In genomic region chr14:74643296-74643695, GRCm38 (mm10) we compare ENCODE assay signal across 8 mouse cellular contexts. TPM values are rescaled to one million over a fixed set of nuclear protein-coding genes. Genes with fewer than 3 reads are reported as not detected.
A peak's percentile ranks its signal among the peaks of the same experiment; 100 is the strongest.
DNase-seq lines count a peak whose midpoint lies in the region; ATAC-seq and TF ChIP-seq lines count a peak whose summit lies in the region.

No protein-coding gene starts in this region.

- no peaks in the 10 kb centered on the region for H3K9me3 ChIP-seq in CH12.LX (replicated peaks; ENCODE audit: low read length)
- no peaks in the 10 kb centered on the region for H3K9me3 ChIP-seq in forebrain, embryonic 12.5 days
- no peaks in the 10 kb centered on the region for H3K9me3 ChIP-seq in heart, postnatal 0 days (replicated peaks; ENCODE audit: control insufficient read depth, low read length)
- H3K9me3 ChIP-seq in liver, embryonic 14.5 days (ENCODE audit: control insufficient read depth, low read length), result no peaks in the 10 kb centered on the region
- no peaks in the 10 kb centered on the region for H3K9me3 ChIP-seq in stomach, embryonic 16.5 days (replicated peaks; ENCODE audit: control insufficient read depth, low read length)

- peak overlapping the region in 2 of 3 experiments; percentile 14 to 42 for H3K4me3 ChIP-seq in CH12.LX (replicated peaks in 1 of 3; ENCODE audit: low read depth in 2 of 3, low read length in 2 of 3, poor library complexity in 1 of 3)
- 0 out of 2 replicates have a peak overlapping the region, but pooled peaks have one; percentile 2 for H3K4me3 ChIP-seq in forebrain, embryonic 12.5 days (replicated peaks)
- H3K4me3 ChIP-seq in heart, postnatal 0 days (ENCODE audit: low read depth, low read length), result peak overlapping the region; percentile 51
- peak overlapping the region; percentile 12 to 40 for H3K4me3 ChIP-seq in liver, embryonic 14.5 days (ENCODE audit: insufficient read depth in 1 of 2, low read depth in 2 of 2, low read length in 2 of 2)
- peak overlapping the region; percentile 9; the same call in 1 of the 2 replicates for H3K4me3 ChIP-seq in stomach, embryonic 16.5 days (replicated peaks; ENCODE audit: low read length)

- TF ChIP-seq POLR2A in CH12.LX (IDR thresholded peaks at IDR 0.05; ENCODE audit: low read depth, low read length), result no peak

- no peaks in the 10 kb centered on the region for H3K36me3 ChIP-seq in CH12.LX (replicated peaks in 1 of 2; ENCODE audit: control insufficient read depth in 1 of 2, insufficient read depth in 1 of 2, low read length in 1 of 2)
- H3K36me3 ChIP-seq in forebrain, embryonic 12.5 days (replicated peaks), result no peaks in the 10 kb centered on the region
- H3K36me3 ChIP-seq in heart, postnatal 0 days (replicated peaks; ENCODE audit: control insufficient read depth, insufficient read depth, low read length), result no peaks in the 10 kb centered on the region
- H3K36me3 ChIP-seq in liver, embryonic 14.5 days (replicated peaks; ENCODE audit: control insufficient read depth, insufficient read depth, low read depth), result no peaks in the 10 kb centered on the region
- no peaks in the 10 kb centered on the region for H3K36me3 ChIP-seq in stomach, embryonic 16.5 days (ENCODE audit: control insufficient read depth, insufficient read depth, low read length)

- peak; percentile 79 for TF ChIP-seq RAD21 in CH12.LX (IDR thresholded peaks at IDR 0.05; ENCODE audit: low read depth, low read length)

- ATAC-seq in forebrain, embryonic 12.5 days (ENCODE audit: low FRiP score), result peak; percentile 64
- ATAC-seq in heart, postnatal 0 days (ENCODE audit: insufficient read depth, low read depth), result peak; percentile 65
- peak; percentile 60 for ATAC-seq in liver, embryonic 14.5 days (ENCODE audit: insufficient read depth)
- no peak for ATAC-seq in stomach, embryonic 16.5 days (ENCODE audit: insufficient read depth, low FRiP score)

- peak; percentile 80 for DNase-seq in CH12.LX (ENCODE audit: extremely low read depth)
- peak; percentile 80 for DNase-seq in c-Kit-positive CD71-positive TER-119-positive erythroid progenitor cells, embryonic 14.5 days (ENCODE audit: low spot score)
- DNase-seq in heart, postnatal 0 days (ENCODE audit: low spot score), result peak; percentile 73
- peak; percentile 79 to 89 for DNase-seq in kidney, postnatal 36 days
- DNase-seq in liver, embryonic 14.5 days (ENCODE audit: low read depth in 3 of 3, low spot score in 3 of 3), result peak; percentile 45 to 71 (median 57)
- peak; percentile 86 for DNase-seq in neural tube, embryonic 10.5 days (ENCODE audit: extremely low spot score, low spot score)

- 0 out of 2 replicates have a peak overlapping the region, but pooled peaks have one; percentile 7 for H3K9ac ChIP-seq in CH12.LX (ENCODE audit: insufficient read depth, low read depth)
- no peak overlapping the region for H3K9ac ChIP-seq in forebrain, embryonic 12.5 days
- H3K9ac ChIP-seq in heart, postnatal 0 days (replicated peaks; ENCODE audit: low read depth, low read length), result no peak overlapping the region; the same call in 1 of the 2 replicates
- H3K9ac ChIP-seq in liver, embryonic 14.5 days (replicated peaks), result peak overlapping the region; percentile 31
- H3K9ac ChIP-seq in stomach, embryonic 16.5 days (ENCODE audit: low read length), result no peak overlapping the region

- TF ChIP-seq EP300 in CH12.LX (IDR thresholded peaks at IDR 0.05; ENCODE audit: low read length), result no peak
- TF ChIP-seq EP300 in heart, postnatal 0 days (IDR thresholded peaks at IDR 0.05; ENCODE audit: low read depth), result no peak
- TF ChIP-seq EP300 in liver, embryonic 14.5 days (IDR thresholded peaks at IDR 0.05; ENCODE audit: low read depth), result no peak

- dilution Hi-C loops in CH12.LX (cut with MboI; ENCODE audit: extremely low pct_ligation_motif_present, extremely low pct_unique_long_range_greater_than_20kb, low sequenced_read_pairs), result no loop called here

- in situ Hi-C loops in CH12.LX (cut with MboI; ENCODE audit: low pct_ligation_motif_present, low pct_unique_long_range_greater_than_20kb, low sequenced_read_pairs), result no loop called here

- H3K27me3 ChIP-seq in CH12.LX (replicated peaks), result no peaks in the 10 kb centered on the region
- H3K27me3 ChIP-seq in forebrain, embryonic 12.5 days, result peaks cover 28% of the 10 kb centered on the region
- H3K27me3 ChIP-seq in heart, postnatal 0 days (ENCODE audit: control insufficient read depth, insufficient read depth, low read length), result no peaks in the 10 kb centered on the region
- H3K27me3 ChIP-seq in liver, embryonic 14.5 days (ENCODE audit: control insufficient read depth, insufficient read depth, low read length), result no peaks in the 10 kb centered on the region; the same call in none of the 2 replicates
- H3K27me3 ChIP-seq in stomach, embryonic 16.5 days (ENCODE audit: control insufficient read depth, insufficient read depth, low read length), result peaks cover 4% of the 10 kb centered on the region; the same call in 1 of the 2 replicates

- WGBS in forebrain, embryonic 12.5 days, result 0% methylated on average over 4 of the region's 4 CpGs
- 0% methylated on average over 4 of the region's 4 CpGs for WGBS in heart, postnatal 0 days
- WGBS in liver, embryonic 14.5 days (ENCODE audit: insufficient replicate concordance), result under 1% methylated on average over 4 of the region's 4 CpGs
- 1% methylated on average over 4 of the region's 4 CpGs for WGBS in stomach, embryonic 16.5 days

- no peak overlapping the region for H3K27ac ChIP-seq in CH12.LX (ENCODE audit: insufficient read depth, low read depth)
- no peak overlapping the region for H3K27ac ChIP-seq in forebrain, embryonic 12.5 days
- H3K27ac ChIP-seq in heart, postnatal 0 days (ENCODE audit: low read depth), result no peak overlapping the region
- H3K27ac ChIP-seq in liver, embryonic 14.5 days, result no peak overlapping the region
- H3K27ac ChIP-seq in stomach, embryonic 16.5 days (ENCODE audit: low read length), result no peak overlapping the region

- TF ChIP-seq CTCF in CH12.LX (conservative IDR thresholded peaks at IDR 0.05 in 1 of 2, IDR thresholded peaks at IDR 0.05 in 1 of 2; ENCODE audit: low read depth in 2 of 2, low read length in 2 of 2), result peak; percentile 84 to 85
- TF ChIP-seq CTCF in heart, postnatal 0 days (IDR thresholded peaks at IDR 0.05; ENCODE audit: low read depth), result peak; percentile 92
- peak; percentile 97 for TF ChIP-seq CTCF in liver, embryonic 14.5 days (IDR thresholded peaks at IDR 0.05; ENCODE audit: low read depth)

- H3K79me2 ChIP-seq in CH12.LX (replicated peaks; ENCODE audit: control insufficient read depth, extremely low read depth, insufficient read depth, poor library complexity, severe bottlenecking), result no peaks in the 10 kb centered on the region

- peak overlapping the region; percentile 83 for H3K4me2 ChIP-seq in CH12.LX (ENCODE audit: insufficient read depth, low read depth, poor library complexity, severe bottlenecking)
- H3K4me2 ChIP-seq in forebrain, embryonic 12.5 days, result peak overlapping the region; percentile 6
- H3K4me2 ChIP-seq in heart, postnatal 0 days (ENCODE audit: low read depth, low read length), result peak overlapping the region; percentile 64
- peak overlapping the region; percentile 74 for H3K4me2 ChIP-seq in liver, embryonic 14.5 days (ENCODE audit: low read depth)
- H3K4me2 ChIP-seq in stomach, embryonic 16.5 days (ENCODE audit: low read depth, low read length), result peak overlapping the region; percentile 36

- H3K4me1 ChIP-seq in CH12.LX (ENCODE audit: control insufficient read depth in 1 of 2, insufficient read depth in 2 of 2), result peaks cover 10 to 35% of the 10 kb centered on the region in 2 experiments; a peak in 3 of 4 replicates
- H3K4me1 ChIP-seq in forebrain, embryonic 12.5 days, result peaks cover 18% of the 10 kb centered on the region
- peaks cover 19% of the 10 kb centered on the region for H3K4me1 ChIP-seq in heart, postnatal 0 days (ENCODE audit: control insufficient read depth, insufficient read depth)
- H3K4me1 ChIP-seq in liver, embryonic 14.5 days (replicated peaks; ENCODE audit: control insufficient read depth in 2 of 2, insufficient read depth in 2 of 2, low read length in 1 of 2), result peaks cover 2 to 20% of the 10 kb centered on the region in 2 experiments
- H3K4me1 ChIP-seq in stomach, embryonic 16.5 days (ENCODE audit: control insufficient read depth, insufficient read depth, low read length), result peaks cover 10% of the 10 kb centered on the region

TF ChIP-seq in CH12.LX, 34 proteins besides CTCF, POLR2A, EP300 and RAD21:
- TF ChIP-seq ELF1 (IDR thresholded peaks at IDR 0.05; ENCODE audit: low read depth, low read length) (peak; percentile 64), JUN (IDR thresholded peaks at IDR 0.05; ENCODE audit: insufficient read depth, low read depth, low read length) (no peak), JUND (conservative IDR thresholded peaks at IDR 0.05; ENCODE audit: low read depth, low read length) (no peak), ZC3H11A (IDR thresholded peaks at IDR 0.05; ENCODE audit: low read depth, low read length) (no peak), IRF4 (IDR thresholded peaks at IDR 0.05; ENCODE audit: low read depth, low read length) (0 out of 2 replicates have a peak, but pooled peaks have one; percentile 15), ZKSCAN1 (IDR thresholded peaks at IDR 0.05; ENCODE audit: borderline replicate concordance, low read depth, low read length) (no peak), ZMIZ1 (IDR thresholded peaks at IDR 0.05; ENCODE audit: low read depth, low read length) (no peak), ZNF384 (IDR thresholded peaks at IDR 0.05; ENCODE audit: low read depth, low read length) (no peak), SMC3 (IDR thresholded peaks at IDR 0.05; ENCODE audit: low read depth, low read length) (peak; percentile 67)

RNA-seq across cellular contexts. Expression of gene Htr2a, which starts 2.7 kb away (rescaled TPM):
- not detected in 2 replicates for total RNA-seq in CH12.LX (2012; rRNA removed)
- total RNA-seq in CH12.LX (2014; rRNA removed), result not detected in 2 replicates
- polyA plus RNA-seq in CH12.LX (2012; ENCODE audit: insufficient read length, low read depth), result 0.04 TPM in 1 of 2 replicates, not detected in the other
- 0.26 and 0.60 TPM in 2 replicates for polyA plus RNA-seq in forebrain, embryonic 12.5 days (2016; fragmentation: Nextera tagmentation; extraction: Ambion mirVana)
- 1.1 and 2.0 TPM in 2 replicates for total RNA-seq in heart, postnatal 0 days (2014; rRNA removed; ENCODE audit: low replicate concordance)
- polyA plus RNA-seq in heart, postnatal 0 days (2015; fragmentation: Nextera tagmentation; extraction: Ambion mirVana), result 0.37 and 0.44 TPM in 2 replicates
- polyA plus RNA-seq in liver, embryonic 14.5 days (2012; rRNA removed), result 0.16 and 0.23 TPM in 2 replicates
- polyA plus RNA-seq in liver, embryonic 14.5 days (2014; fragmentation: Nextera tagmentation; extraction: Ambion mirVana), result 0.23 and 0.29 TPM in 2 replicates
- 0.46 and 0.58 TPM in 2 replicates for polyA plus RNA-seq in stomach, embryonic 16.5 days (2015; fragmentation: Nextera tagmentation; extraction: Ambion mirVana)

Comparison
In these comparisons a context has a peak if more than half of its experiments do, and no peak if none do; other contexts are left out.
1. H3K4me2 ChIP-seq: peak in every context shown above with its lines; median percentile 83 in CH12.LX; 74 in liver, embryonic 14.5 days; 64 in heart, postnatal 0 days; 36 in stomach, embryonic 16.5 days; 6 in forebrain, embryonic 12.5 days.
2. H3K9ac ChIP-seq: peak in CH12.LX (single experiment) and liver, embryonic 14.5 days (single experiment); none in forebrain, embryonic 12.5 days (single experiment), heart, postnatal 0 days (single experiment) and stomach, embryonic 16.5 days (single experiment).
3. Peak in every context shown above with its lines, with median percentiles within 50 percentile points of each other: DNase-seq, H3K4me3 ChIP-seq and CTCF ChIP-seq.